Mouse (Mus musculus) layer of hippocampus, postnatal 25 days (tissue): Measurements from ENCODE around the gene Kcnq4. TPM values are rescaled to one million over a fixed set of nuclear protein-coding genes. Genes with fewer than 3 reads are reported as not detected.

Experiments
- DNase-seq, 2 experiments: peaks; one replicate each; pipeline ENCODE4 v3.0.0; 2022; ENCODE audit warnings: mixed read lengths in 2 of 2, low spot score in 1 of 2; ENCODE audit errors: extremely low spot score in 1 of 2
- total RNA-seq, 2 experiments: library from RNA; stranded (reverse); gene quantifications; 2 replicates each; pipeline ENCODE4 v1.2.3; 2021

Gene Kcnq4
- total RNA-seq, 2 experiments from 2014 or later = 4.8 to 6.2 TPM

DNA sequence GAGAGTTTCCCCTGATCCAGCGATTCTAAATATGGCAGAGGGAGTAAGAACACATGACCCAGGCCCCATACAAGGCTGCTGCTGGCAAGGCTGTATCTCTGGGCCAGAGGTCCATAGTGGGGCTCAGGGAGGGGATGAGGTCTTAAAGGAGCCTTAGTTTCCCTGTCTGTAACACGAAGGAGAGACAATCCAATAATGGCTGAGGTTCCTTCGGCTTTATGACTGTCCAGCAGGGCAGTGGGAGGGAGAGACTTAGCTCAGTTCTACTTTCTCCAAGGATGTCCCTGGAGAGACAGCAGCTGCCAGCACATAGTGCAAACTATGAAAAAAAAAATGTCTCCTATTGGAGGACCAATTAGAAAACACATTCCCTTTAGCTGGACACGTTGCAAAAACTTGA, 22.2 kb downstream of the Kcnq4 start:
- no peak for DNase-seq

DNA sequence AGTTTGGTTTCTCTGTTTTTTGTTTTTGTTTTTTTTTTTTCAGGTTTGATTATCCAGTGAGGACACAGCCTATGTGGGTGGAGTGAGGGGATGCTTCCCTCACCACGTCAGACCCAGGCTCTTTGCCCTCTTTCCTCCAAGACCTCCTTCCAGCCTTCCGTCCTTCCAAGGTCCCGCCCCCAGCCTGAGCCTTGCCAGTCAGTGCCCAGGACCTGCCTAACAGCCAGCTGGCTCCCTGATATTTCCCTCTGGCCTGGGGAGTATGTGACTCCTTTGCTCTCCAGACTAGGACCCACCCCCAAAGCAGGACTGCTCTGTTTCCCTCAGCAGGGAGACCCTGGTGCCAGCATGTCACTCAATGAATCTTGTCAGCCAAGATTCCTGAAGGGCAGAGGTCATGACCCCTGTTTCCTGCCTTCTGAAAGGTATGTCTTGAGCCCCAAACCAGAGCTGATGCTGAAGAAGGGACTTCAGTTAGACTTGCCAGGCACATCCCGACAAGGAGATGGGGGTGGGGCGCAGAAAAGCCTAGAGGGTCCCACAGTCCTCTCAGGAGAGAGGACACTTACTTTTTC, 22.8 kb downstream of the Kcnq4 start:
- DNase-seq = no peak

DNA sequence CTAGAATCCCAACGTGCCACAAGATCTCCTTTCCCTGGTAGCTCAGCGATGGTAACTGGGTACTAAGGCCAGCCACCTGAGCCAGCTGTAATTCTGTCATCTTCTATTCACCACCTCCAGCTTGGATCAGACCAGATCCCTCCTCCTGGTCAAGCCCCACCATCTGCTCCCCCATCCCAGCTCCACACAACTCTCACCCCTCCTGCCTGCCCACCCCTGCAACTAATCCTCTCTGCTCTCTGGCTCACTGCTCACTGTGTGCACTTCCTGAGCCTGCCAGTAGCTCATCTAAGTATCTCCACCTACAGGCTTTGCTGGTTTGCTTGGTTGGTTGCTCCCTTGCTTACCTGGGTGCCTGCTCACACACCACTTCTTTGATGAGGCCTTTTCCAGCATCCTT, 26.8 kb downstream of the Kcnq4 start:
- no peak for DNase-seq

DNA sequence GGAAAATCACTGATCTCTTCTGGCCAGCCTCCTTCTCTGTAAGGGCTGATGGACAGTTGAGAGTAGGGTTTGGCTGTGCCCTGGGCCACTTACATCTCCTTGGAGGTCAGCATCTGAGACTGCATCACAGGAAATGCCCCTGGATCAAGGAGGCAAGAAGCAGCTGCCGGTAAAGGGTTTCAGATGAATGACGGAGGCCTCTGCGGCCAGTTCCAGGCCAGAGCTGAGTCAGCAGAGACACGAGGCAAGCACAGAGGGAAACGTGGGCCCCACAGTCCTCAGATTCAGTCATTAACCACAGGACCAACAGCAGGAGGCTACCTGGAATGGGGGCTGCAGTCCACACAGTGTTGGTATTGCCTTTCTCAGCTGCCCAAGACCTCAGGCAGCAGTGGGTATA, 29.3 kb downstream of the Kcnq4 start:
- DNase-seq = no peak

DNA sequence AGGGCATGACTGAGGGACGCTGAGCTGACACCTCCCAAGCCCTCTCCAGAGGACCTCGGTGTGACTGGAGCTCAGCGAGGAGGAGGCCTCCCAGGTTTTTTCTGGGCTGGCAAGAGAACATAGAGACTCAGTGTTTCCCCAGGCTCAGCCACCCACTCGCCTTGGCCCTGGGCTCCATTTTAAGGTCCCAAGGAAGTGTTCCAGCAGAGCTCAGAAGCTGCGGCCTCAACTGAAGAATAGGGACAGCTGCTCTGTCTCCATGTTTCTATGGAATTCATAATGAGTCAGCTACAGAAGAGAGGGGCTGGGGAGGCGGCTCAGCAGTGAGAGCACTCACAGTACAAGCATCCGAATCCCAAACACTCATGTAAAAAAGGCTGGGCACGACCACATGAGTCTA, 30.8 kb downstream of the Kcnq4 start:
- peak in 1 of 2 experiments; percentile 19 for DNase-seq

DNA sequence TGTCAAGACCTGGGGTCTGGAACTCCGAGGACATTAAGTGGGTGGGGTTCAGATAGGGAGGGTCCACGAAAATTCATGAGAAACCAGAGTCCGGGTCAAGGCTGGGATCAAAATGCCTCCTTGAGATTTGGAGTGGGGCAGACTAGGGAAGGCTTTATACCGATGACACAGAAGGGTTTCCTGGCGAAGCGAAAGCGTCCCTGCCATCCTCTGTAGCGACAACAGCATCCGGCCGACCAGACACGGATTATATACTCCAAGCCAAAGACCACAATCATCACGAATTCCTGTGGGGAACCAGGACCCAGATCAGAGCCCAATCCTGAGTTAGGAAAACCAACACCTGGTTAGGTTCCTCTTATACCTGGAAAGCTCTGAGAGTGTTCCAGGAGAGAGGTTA, 31.6 kb downstream of the Kcnq4 start:
- DNase-seq = no peak

DNA sequence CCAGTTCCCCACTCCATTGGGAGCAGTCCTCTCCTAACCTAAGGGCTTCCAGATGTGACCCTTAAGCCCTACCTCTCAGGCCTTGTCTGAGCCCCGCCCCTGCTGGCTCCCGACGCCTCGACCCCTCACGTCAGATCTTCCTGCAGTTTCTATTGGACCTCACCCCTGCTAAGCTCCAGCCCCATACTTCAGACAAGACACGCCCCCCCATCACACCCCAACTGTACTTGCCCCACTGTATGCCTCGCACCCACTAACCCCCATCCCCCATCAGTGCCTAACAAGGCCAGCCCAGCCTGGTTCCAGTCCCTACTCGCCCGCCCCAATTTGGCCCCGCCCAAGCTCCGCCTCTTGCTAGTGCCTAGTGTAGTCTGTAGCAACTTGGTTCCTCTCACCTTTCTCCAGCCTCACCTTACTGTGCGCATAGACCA, 32.3 kb downstream of the Kcnq4 start:
- peak in 1 of 2 experiments; percentile 31 for DNase-seq

DNA sequence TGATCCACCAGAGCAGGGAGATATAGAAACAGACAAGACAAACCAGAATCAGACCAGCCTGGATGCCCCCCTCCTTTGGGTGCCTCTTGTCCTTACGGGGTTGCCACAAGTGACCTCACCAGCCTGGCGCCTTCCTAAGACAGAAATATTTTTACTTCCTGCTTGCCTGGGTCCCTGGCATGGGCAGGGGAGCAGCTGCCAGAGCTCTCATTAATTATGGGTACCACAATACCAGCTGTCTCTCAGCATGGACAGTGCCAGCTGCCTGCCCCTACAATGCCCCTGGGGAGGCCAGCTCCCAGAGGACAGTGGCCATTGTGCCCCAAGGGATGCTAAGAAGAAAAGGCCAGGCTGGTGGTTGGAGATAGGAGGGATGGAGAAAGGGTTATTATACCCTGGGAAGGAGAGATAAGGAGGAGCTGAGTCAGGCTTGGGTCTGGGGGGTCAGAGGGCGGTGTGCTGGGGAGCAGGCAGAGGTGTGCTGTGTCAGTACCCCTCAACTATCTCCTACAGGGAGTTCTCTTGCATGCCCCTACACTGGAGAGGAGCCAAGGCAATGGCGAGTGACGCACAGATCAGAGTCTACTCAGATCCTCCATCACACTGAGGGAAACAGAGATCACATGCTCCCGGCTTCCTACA, 34.4 kb downstream of the Kcnq4 start:
- DNase-seq = no peak

DNA sequence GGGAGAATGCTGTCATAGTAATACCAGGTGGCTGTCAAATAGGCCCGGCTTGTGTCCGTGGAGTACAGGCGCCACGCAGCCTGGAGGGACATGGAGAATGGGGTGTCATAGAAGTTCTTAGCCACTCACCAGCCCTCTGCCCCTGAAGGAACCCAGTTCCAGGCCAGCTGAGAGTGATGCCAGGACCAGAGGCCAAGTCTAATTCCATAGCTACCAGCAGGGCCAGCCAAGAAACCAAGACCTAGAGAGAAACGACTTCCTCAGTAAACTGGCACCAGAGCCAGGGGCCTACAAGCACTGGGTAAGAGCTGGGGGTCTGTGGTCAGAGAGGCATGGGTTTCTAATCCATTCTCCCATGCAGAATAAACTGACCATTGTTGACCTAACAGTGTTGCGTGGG, 35.4 kb downstream of the Kcnq4 start:
- no peak for DNase-seq

DNA sequence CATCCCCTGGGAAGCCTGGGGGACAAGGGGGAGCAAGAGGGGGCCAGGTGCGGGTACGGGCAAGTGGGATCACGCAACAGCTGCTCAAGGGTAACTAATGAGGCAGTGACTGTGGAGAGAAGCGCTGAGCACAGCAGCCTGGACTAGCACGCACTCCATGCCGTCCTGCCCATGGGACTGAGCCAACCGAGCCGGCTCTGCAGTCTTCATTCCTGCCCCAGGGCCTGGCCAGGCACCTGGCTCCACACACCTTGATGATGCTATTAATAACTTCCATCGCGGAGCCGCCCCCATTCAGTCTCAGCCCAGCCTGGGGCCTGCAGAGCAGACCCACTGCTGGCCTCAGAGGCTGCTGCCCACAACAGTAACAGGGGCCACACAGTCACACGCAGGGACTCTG, 36.2 kb downstream of the Kcnq4 start:
- no peak for DNase-seq

DNA sequence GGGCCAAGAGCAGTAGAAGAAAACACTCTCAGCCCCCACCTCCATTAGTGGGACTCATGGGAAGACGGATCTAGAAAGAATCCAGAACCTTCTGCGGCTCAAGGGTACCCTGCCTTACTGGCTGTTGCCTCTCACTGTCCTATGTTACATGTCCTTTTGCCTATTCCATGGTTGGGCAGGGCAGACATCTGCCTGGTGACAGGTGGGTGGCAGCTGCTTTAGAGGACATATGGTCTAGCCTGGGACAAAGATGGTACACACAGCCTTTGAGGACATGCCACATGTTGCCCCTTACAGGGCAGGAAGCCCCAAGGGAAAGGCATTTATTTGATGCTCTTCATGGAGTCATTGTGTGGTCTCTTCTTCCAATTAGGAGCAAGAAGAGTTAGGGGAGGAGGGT, 45.9 kb downstream of the Kcnq4 start:
- no peak for DNase-seq

DNA sequence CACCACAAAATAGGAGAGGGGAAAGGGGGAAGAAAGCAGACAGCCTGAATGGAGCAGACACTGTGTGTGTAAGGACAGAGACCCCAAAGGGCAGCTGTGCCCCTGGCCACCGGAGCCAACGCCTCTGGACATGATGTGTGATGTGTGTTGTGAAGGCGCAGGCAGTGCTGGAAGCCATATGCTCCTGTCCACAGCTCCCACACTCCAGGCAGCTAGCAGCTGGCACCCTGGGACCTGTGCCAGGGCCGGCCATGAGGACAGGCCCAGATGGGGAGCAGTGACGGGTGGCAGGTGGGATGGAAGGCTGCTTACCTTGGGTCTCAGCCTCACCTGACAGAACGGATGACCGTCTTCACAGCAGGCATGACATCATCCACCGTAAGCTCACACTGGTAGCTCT, 46.4 kb downstream of the Kcnq4 start:
- no peak for DNase-seq

DNA sequence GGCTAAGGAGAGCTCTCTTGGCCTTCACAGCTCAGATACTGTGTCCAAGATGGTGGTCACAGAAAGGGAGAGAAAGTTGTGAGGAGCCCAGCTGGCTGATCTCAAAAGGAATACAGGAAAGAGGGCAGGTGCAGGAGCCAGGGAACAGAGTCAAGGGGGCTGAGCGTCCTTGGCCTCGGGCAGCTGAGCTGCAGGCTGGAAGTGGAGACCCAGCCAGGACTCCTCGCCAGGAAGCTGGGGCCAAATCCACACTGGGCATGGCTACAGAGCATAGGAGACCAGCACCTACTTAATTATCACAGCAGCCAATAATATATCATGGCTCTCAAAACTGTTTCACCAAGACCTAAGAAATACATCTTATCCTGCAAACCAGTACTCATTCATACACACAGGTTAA, 47.2 kb downstream of the Kcnq4 start:
- no peak for DNase-seq

DNA sequence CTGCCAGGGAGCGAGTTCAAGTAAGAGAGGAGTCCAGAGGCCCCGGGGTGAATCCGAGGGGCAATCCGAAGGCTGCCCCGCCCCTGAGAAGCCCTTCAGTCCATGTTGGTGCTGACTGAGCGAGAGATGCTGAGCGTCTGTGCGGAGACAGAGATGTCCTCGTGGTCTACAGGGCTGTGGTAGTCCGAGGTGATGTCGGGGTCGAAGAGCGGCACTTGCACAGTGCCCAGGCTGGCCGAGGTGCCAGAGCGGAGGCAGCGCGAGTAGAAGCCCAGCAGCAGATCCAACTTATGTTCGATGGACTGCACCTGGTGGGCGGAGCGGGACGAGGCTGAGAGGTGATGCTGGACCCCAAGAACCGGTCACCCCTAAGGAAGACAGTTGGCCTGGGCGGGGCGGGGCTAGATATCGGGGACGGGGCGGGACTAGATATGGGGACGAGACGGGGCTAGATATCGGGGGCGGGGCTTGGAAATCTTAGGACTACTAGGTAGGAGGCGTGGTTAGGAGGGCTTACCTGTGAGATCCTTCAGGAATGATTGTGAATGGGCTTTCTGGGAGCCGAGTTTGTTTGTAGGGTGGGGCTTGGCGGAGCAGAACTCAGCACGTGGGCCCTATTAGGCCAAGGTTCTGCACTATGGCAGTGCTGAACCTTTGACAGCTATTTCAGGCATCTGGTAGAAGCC, 50.5 kb downstream of the Kcnq4 start:
- DNase-seq = no peak

DNA sequence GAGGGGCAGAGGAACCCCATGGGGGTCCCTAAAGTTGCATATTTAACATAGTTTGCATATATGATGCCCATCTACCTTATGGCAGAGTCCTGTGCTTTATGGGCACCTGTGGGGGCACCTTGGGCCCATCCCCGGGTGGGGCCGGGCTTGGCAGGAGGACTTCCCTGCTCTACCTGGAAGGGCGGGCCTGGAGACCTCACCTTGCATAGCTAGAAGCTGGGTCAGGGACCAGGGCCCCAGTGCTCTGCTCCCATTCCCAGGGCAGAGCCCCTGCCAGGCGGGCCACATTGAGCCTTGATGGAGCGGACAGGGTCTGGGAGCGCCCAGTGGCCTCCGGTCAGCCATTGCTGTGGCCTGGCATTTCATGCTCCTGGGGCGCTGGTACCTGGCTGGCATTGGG, 51.1 kb downstream of the Kcnq4 start:
- no peak for DNase-seq

DNA sequence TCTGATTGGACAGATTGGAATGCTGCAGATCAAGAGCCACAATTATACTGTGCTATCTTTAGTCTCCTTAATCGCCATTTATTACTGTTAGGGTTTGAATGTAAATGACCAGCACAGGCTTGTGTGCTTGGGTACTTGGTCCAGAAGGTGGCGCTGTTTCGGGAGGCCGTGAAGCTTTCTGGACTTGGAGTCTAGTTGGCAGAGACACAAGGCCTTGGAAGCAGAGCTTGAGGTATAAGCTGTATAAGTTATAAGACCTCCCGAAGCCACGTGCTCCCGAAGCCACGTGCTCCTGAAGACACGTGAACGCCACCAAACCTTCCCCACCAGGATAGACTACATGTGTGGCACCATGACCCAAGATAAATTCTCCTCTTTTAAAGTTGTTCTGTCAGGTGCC, 55.7 kb downstream of the Kcnq4 start:
- DNase-seq = peak in 1 of 2 experiments; percentile 63

DNA sequence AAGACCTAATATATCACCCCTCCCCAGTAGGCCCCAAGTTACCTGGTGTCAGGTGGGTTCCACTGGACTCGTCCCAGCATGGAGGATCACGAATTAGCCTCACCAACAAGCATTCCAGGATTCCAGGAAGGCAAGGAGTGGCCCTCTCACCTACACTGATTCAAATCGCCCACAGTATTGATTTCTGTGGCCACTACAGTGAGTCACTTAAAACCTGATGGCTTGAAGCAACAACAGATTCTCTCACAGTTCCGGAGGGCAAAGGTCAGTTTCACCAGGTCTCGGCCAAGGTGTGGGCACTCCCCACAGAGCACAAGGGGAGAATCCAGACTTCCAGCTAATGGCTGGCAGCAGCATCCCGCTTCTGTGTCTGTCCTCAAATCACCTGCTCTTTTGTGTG, 59.1 kb downstream of the Kcnq4 start:
- DNase-seq = no peak

DNA sequence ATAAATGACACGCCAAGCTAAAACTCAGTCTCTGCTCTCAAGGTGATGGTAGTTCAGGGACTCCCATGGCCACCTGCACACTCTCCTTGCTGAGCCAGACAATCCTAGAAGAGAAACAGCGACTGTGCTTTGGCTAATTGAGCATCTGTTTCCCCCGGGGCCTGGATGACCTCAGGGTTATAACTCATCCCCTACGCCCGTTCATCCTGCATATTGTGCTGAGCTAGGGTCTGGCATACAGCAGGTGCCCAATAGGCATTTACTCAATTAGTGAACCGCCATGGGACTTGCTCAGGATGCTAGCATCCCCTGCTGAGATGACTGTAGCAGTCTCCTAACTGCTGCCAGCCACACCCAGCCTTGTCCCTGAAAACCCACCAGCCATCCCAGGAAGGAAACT, 61.1 kb downstream of the Kcnq4 start:
- DNase-seq = no peak

DNA sequence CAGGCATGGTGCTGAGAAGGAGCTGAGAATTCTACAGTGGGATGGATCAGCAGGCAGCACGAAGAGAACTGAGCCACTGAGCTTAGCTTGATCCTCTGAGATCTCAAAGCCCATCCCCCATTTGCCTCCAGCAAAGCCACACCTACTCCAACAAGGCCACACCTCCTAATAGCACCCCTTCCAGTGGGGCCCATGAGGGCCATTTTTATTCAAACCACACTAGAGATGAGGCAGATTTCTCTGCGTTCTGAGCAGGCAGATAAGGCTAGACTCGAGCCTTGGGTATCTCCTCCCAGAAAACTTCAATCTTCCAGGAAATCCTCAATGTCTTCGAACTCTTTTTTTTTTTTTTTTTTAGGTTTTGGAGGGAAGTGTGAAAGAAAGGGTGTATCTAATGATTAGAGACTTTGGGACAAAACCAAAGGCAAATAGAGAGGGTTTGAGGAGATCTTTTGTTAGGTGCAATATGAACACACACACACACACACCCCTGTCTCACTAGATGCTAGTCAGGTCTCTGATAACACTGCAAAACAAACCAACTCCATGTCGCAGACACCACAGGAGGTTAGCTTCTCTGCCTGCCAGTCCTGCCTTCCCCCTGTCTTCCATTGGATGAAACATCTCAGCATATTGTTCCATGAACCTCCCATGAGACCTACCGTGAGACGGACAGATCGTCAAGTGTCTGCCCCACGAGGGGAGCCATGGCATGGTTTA, 65.0 kb downstream of the Kcnq4 start:
- DNase-seq = no peak

DNA sequence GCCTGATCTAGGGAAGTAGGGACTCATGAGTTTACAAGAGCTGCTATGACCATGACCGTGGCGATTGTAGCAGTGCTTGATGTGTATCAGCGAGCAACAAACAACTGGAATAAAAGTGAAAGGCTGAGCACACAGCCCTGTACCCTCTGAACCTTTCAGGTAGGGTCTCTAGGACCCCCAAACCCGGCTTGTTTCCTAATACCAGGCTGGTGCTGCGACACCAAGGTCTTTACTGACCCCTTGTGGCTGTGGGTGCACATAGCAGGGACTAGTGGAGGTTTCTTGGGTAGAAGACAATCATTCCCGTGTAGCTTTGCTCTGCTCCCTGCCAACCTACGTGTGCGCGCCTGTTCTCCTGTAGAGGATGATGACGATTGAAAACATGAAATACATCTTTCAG, 66.2 kb downstream of the Kcnq4 start:
- DNase-seq = peak; percentile 52 to 69

DNA sequence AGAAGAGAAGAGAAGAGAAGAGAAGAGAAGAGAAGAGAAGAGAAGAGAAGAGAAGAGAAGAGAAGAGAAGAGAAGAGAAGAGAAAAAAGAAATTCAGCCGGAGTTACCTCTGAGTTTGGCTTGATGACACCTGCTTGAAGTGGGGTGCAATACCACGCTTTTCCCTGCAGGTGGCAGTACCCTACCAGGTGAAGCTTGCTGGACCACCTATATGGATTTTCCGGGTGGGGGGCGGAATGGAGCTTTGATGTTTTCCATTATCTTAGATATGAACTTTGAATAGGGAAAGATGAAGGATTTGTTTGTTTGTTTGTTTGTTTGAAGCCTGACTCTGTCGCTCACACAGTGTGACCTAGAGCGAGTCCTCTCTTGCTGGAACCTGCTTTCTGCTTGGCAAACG, 67.5 kb downstream of the Kcnq4 start:
- DNase-seq = peak in 1 of 2 experiments; percentile 40
